Mouse (Mus musculus) liver, postnatal 0 days (tissue): ENCODE results near the gene Ablim1.

Source experiments
- CTCF ChIP-seq: sonication (generic); IDR thresholded peaks from 2 replicates; pipeline ENCODE4 v1.5.1; 2016; ENCODE audit warnings: antibody characterized with exemption, low read depth
- EP300 ChIP-seq: IDR thresholded peaks from 2 replicates; pipeline ENCODE4 v1.6.1; 2016; ENCODE audit warnings: antibody characterized with exemption, low read depth, mild to moderate bottlenecking

DNA sequence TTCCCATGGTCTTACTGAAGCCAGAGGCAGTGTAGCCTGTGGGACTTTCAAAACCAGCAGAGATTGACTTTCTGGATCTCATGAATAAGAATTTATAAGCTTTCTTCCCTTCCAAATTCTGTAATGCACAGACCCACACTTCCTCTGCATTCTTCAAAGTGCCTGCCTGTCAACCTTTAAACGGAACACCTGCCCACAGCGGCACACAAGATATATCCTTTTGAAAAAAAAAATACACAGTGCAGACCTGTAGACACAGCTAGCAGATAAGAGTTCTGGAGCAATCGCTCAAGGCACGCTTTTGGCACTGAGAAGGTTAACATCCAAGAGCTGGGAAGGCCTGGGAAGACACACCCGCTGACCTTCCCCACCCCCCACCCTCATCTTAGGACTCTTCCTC lies 199.8 kb downstream of the Ablim1 start:
- no peak for TF ChIP-seq CTCF
- no peak for TF ChIP-seq EP300
